Mouse (Mus musculus) E14TG2a.4 (cell line): Measurements from ENCODE around the gene Anapc15.

Experiments
- CTCF ChIP-seq: conservative IDR thresholded peaks from 2 replicates; pipeline ENCODE4 v1.5.1; 2014; ENCODE audit warnings: low read length
- NANOG ChIP-seq: IDR thresholded peaks from 2 replicates; pipeline ENCODE4 v1.6.1; 2014; ENCODE audit warnings: borderline replicate concordance, low read length, mixed read lengths
- POU5F1 ChIP-seq: IDR thresholded peaks from 2 replicates; pipeline ENCODE4 v1.6.1; 2014; ENCODE audit warnings: low read length, borderline replicate concordance

- TF ChIP-seq CTCF (no peak), POU5F1 (no peak), NANOG (no peak)
These were observed 41.7 kb upstream of the Anapc15 start for GRCm38 (mm10) chr7:101821571-101822501.
